Mouse (Mus musculus) cerebellum, adult 9-10 months (tissue): ENCODE data around the gene Sh3bgr.

Experiments
- DNase-seq: peaks from one replicate; pipeline ENCODE4 v3.0.0; 2022

Gene Sh3bgr

GRCm38 (mm10) chr16:96210856-96211255 lies 10.6 kb downstream of the Sh3bgr start:
- DNase-seq = no peak

GRCm38 (mm10) chr16:96213027-96213426 lies 12.8 kb downstream of the Sh3bgr start:
- no peak for DNase-seq

GRCm38 (mm10) chr16:96221491-96221890 lies 21.2 kb downstream of the Sh3bgr start:
- peak; percentile 44 for DNase-seq

- no peak for DNase-seq
Observed at GRCm38 (mm10) chr16:96221959-96222358, 21.7 kb downstream of the Sh3bgr start.

GRCm38 (mm10) chr16:96222452-96222851 lies 22.2 kb downstream of the Sh3bgr start:
- DNase-seq = no peak

- DNase-seq = no peak
Observed at GRCm38 (mm10) chr16:96228438-96228837, 28.2 kb downstream of the Sh3bgr start.

GRCm38 (mm10) chr16:96229044-96229555 lies 28.9 kb downstream of the Sh3bgr start:
- DNase-seq = no peak

- DNase-seq = peak; percentile 87
Observed at GRCm38 (mm10) chr16:96230411-96230810, 30.2 kb downstream of the Sh3bgr start.

GRCm38 (mm10) chr16:96231251-96231650 lies 31.0 kb downstream of the Sh3bgr start:
- no peak for DNase-seq

- DNase-seq = no peak
Observed at GRCm38 (mm10) chr16:96231974-96232373, 31.7 kb downstream of the Sh3bgr start.

- no peak for DNase-seq
Observed at GRCm38 (mm10) chr16:96233996-96234395, 33.7 kb downstream of the Sh3bgr start.

GRCm38 (mm10) chr16:96235366-96235970 lies 35.2 kb downstream of the Sh3bgr start, which contains the start of gene B3galt5:
Gene B3galt5, plus strand, starts transcription at chr16:96235801.
- no peak for DNase-seq

GRCm38 (mm10) chr16:96244496-96244895 lies 44.2 kb downstream of the Sh3bgr start:
- DNase-seq = no peak

- peak; percentile 99 for DNase-seq
Observed at GRCm38 (mm10) chr16:96249635-96250034, 49.4 kb downstream of the Sh3bgr start.

GRCm38 (mm10) chr16:96252146-96252545 lies 51.9 kb downstream of the Sh3bgr start:
- DNase-seq = peak; percentile 67

GRCm38 (mm10) chr16:96258429-96258828 lies 58.2 kb downstream of the Sh3bgr start:
- no peak for DNase-seq

- no peak for DNase-seq
Observed at GRCm38 (mm10) chr16:96271736-96272135, 71.5 kb downstream of the Sh3bgr start.

GRCm38 (mm10) chr16:96272929-96273619 lies 72.8 kb downstream of the Sh3bgr start:
- DNase-seq = no peak

- no peak for DNase-seq
Observed at GRCm38 (mm10) chr16:96276596-96276995, 76.3 kb downstream of the Sh3bgr start.
